Mouse (Mus musculus): ENCODE measurements around the gene Zscan29.

- TF ChIP-seq CTCF (IDR thresholded peaks at IDR 0.05; ENCODE audit: low read depth, low read length) (no peak), POLR2A (IDR thresholded peaks at IDR 0.05; ENCODE audit: borderline replicate concordance, low read depth, low read length) (no peak)
Observed at GRCm38 (mm10) chr2:121149679-121150078, 21.2 kb downstream of the Zscan29 start.

All from bone marrow macrophage, adult 2 months (primary cell).